Mouse (Mus musculus): ENCODE measurements around the gene Acoxl. TPM values are rescaled to one million over a fixed set of nuclear protein-coding genes. Genes with fewer than 3 reads are reported as not detected.

The Acoxl gene
- 0.31 and 0.39 TPM in 2 replicates for polyA plus RNA-seq (2014; fragmentation: Nextera tagmentation; extraction: Ambion mirVana)

DNA sequence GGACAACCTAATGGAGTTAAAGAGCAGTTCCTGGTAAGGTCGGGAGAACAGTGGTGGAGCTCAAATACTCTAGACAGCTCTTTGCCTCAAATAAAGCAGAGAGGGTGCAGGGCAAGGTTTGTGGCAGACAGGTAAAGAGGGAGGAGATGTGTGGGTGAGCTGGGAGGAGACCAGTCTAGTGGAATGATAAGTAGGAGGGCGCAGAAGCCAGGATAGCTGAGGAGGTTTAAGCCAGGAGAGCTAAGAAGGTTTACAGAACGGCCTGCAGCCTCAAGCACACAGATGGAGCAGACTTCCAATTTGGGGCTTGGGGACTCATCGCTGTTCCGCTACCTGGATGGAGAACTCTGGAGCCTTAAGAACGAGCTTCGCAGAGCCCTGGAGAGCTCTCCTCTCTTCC lies at the start of gene Acoxl:
Gene Acoxl, plus strand, starts transcription at position 301 of the 400 bp plus-strand sequence.
- Histone ChIP-seq H3K27ac (replicated peaks; ENCODE audit: low read depth, low read length) (no peak within 1 kb of the TSS), H3K4me2 (ENCODE audit: low read depth, low read length) (no peak within 1 kb of the TSS), H3K36me3 (replicated peaks; ENCODE audit: control insufficient read depth, insufficient read depth, low read depth, low read length) (no peaks in the 10 kb centered on the region), H3K27me3 (ENCODE audit: control insufficient read depth, insufficient read depth, low read length) (peaks cover 13% of the 10 kb centered on the region), H3K4me3 (ENCODE audit: low read depth, low read length) (no peak within 1 kb of the TSS), H3K4me1 (ENCODE audit: control insufficient read depth, insufficient read depth, low read length) (no peaks in the 10 kb centered on the region), H3K9me3 (replicated peaks; ENCODE audit: control insufficient read depth, low read length) (no peaks in the 10 kb centered on the region), H3K9ac (replicated peaks; ENCODE audit: low read length) (no peak within 1 kb of the TSS)
- DNase-seq (ENCODE audit: low spot score) (no peak), ATAC-seq (replicated peaks; ENCODE audit: insufficient number of reproducible peaks, low FRiP score, low TSS enrichment, low read depth) (no peak)
- WGBS = 76% methylated on average over 7 of the region's 7 CpGs

DNA sequence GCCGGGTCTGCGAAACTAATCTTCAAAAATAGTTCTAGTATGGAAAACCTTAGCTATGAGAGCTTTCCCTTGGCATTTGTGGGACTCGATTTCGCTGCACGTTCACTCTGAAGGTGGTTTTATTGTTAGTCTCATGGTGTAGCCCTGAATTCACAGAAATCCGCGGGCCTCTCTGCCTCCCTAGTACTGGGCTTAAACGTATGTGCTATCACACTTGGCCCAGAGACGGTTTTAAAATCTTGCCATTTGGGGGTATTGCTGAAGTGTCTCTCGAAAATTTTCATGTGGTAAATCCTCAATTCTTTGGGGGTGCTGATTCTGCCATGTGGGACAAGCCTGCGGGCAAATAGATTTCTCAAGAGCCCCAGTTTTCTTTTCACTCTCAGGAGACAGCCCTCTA lies 49.5 kb upstream of the Acoxl start:
- peaks cover 2% of the 10 kb centered on the region for H3K4me1 ChIP-seq (ENCODE audit: control insufficient read depth, insufficient read depth, low read length)
- no peak for ATAC-seq (replicated peaks; ENCODE audit: insufficient number of reproducible peaks, low FRiP score, low TSS enrichment, low read depth)
- WGBS = 5% methylated on average over 11 of the region's 11 CpGs
- no peak overlapping the region; the same call in 1 of the 2 replicates for H3K27ac ChIP-seq (replicated peaks; ENCODE audit: low read depth, low read length)
- peak overlapping the region; percentile 68 for H3K4me3 ChIP-seq (ENCODE audit: low read depth, low read length)
- peak overlapping the region; percentile 65 for H3K4me2 ChIP-seq (ENCODE audit: low read depth, low read length)
- no peaks in the 10 kb centered on the region for H3K36me3 ChIP-seq (replicated peaks; ENCODE audit: control insufficient read depth, insufficient read depth, low read depth, low read length)
- H3K27me3 ChIP-seq (ENCODE audit: control insufficient read depth, insufficient read depth, low read length) = no peaks in the 10 kb centered on the region
- peak overlapping the region; percentile 90 for H3K9ac ChIP-seq (replicated peaks; ENCODE audit: low read length)
- peak; percentile 18 for DNase-seq (ENCODE audit: low spot score)
- H3K9me3 ChIP-seq (replicated peaks; ENCODE audit: control insufficient read depth, low read length) = no peaks in the 10 kb centered on the region

DNA sequence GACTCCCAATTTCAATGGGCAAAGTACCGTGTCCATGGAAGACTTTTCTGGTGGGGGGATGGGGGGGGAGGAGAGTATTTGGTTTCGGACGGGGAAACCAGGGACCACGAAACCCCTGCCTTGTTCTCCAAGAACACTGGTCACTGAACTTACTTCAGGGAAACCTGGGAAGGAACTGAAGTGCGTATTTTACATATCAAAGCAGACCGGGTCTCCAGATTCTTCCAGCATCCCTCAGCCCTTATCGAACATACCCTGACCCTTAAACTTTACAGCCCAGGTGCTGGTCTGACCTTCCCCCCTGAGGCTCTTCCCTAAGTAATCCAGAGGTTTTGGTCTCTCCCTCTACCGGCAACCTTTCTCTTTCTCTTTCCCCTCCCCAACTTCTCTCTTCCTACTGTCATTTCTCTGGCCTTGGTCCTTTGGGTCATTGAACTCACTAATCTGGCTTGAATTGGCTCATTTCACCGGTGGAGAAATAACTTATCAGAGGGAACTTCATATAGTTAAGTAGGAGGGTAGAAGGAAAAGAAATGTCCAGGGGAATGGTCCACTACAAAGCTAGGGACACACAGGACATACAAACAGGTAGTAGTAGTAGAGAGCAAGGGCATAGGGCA lies 48.9 kb upstream of the Acoxl start:
- H3K9me3 ChIP-seq (replicated peaks; ENCODE audit: control insufficient read depth, low read length) = no peaks in the 10 kb centered on the region
- no peak overlapping the region for H3K4me2 ChIP-seq (ENCODE audit: low read depth, low read length)
- no peak overlapping the region for H3K4me3 ChIP-seq (ENCODE audit: low read depth, low read length)
- no peak overlapping the region for H3K27ac ChIP-seq (replicated peaks; ENCODE audit: low read depth, low read length)
- H3K36me3 ChIP-seq (replicated peaks; ENCODE audit: control insufficient read depth, insufficient read depth, low read depth, low read length) = no peaks in the 10 kb centered on the region
- peaks cover 2% of the 10 kb centered on the region for H3K4me1 ChIP-seq (ENCODE audit: control insufficient read depth, insufficient read depth, low read length)
- no peak for DNase-seq (ENCODE audit: low spot score)
- no peak for ATAC-seq (replicated peaks; ENCODE audit: insufficient number of reproducible peaks, low FRiP score, low TSS enrichment, low read depth)
- 16% methylated on average over 9 of the region's 9 CpGs for WGBS
- H3K9ac ChIP-seq (replicated peaks; ENCODE audit: low read length) = no peak overlapping the region
- H3K27me3 ChIP-seq (ENCODE audit: control insufficient read depth, insufficient read depth, low read length) = no peaks in the 10 kb centered on the region

DNA sequence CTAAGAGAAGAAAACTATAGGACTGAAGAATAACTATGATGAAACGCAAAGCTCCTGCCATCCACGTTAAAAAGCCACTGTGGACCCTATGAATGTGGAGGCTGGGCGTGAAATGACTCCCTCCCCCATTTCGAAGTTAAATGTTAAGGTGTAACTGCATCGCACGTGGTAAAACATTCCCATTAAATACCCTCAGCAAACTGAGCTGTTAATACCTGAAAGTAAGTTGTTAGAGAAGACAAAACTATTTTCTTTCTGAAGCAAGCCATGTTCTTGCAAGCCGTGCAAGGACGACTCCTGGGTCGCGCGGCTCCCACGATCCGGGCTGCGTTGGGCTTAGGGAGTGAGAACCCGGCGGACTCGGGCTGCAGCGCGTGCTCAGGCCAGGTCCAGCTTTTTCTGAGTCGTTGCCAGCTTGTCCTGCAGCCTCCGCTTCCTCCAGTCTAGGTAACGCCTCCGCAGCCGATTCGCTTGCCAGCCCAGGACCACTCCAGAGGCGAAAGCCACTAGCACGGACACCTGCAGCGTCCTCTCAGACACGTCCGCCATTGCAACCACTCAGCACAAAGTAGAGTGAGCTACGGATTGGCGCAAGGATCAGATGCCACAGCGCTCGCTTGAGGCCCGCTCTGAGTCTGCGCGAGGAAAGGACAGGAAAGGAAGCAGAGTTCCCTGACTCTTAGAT lies 46.6 kb upstream of the Acoxl start, which contains the start of gene Mtln:
Gene Mtln, minus strand, starts transcription at position 570 of the 685 bp plus-strand sequence.
- peak within 1 kb of the TSS; percentile 57 for H3K4me2 ChIP-seq (ENCODE audit: low read depth, low read length)
- ATAC-seq (replicated peaks; ENCODE audit: insufficient number of reproducible peaks, low FRiP score, low TSS enrichment, low read depth) = peak; percentile 95
- under 1% methylated on average over 37 of the region's 37 CpGs for WGBS

DNA sequence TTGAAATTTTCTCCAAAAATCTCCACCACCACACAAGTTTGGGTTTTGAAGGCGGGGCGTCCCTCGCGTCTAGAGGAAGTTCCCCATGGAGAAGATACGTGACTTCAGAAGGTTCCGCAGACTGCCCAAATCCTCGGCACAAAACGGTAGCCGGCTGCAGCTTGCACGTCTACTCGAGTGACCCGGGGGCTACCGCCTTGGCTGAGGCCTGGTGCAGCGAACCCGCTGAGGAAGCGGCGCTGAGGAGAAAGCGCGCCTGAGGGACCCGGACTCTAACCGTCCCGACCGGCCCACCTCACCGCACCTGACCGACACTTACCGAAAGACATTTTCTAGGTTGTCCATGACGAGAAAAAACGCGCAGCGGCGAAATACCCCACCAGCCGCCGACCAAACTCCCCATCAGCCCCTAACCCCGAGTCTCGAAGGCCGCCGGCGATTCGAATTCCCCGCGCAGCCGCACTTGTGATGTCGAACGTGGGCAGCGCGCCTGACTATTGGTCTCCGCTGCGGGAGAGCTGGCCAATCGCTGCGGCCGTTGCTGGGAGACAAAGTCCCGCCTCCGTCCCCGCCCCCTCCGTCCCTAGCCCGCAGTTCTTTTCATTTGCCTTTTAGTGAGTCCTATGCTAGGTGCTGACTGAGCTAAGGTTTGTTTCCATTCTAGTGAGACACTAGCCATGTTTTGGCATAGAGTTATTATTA lies 7.1 kb upstream of the Acoxl start, which contains the start of gene Bub1:
Gene Bub1, minus strand, starts transcription at position 465 of the 702 bp plus-strand sequence.
- no peaks in the 10 kb centered on the region for H3K4me1 ChIP-seq (ENCODE audit: control insufficient read depth, insufficient read depth, low read length)
- no peaks in the 10 kb centered on the region for H3K36me3 ChIP-seq (replicated peaks; ENCODE audit: control insufficient read depth, insufficient read depth, low read depth, low read length)
- no peaks in the 10 kb centered on the region for H3K27me3 ChIP-seq (ENCODE audit: control insufficient read depth, insufficient read depth, low read length)
- H3K4me2 ChIP-seq (ENCODE audit: low read depth, low read length) = peak within 1 kb of the TSS; percentile 35
- H3K9me3 ChIP-seq (replicated peaks; ENCODE audit: control insufficient read depth, low read length) = no peaks in the 10 kb centered on the region
- peak within 1 kb of the TSS; percentile 74 for H3K9ac ChIP-seq (replicated peaks; ENCODE audit: low read length)
- ATAC-seq (replicated peaks; ENCODE audit: insufficient number of reproducible peaks, low FRiP score, low TSS enrichment, low read depth) (peak; percentile 93), DNase-seq (ENCODE audit: low spot score) (peak; percentile 96)
- H3K27ac ChIP-seq (replicated peaks; ENCODE audit: low read depth, low read length) = no peak within 1 kb of the TSS
- under 1% methylated on average over 56 of the region's 56 CpGs for WGBS
- peak within 1 kb of the TSS; percentile 83 for H3K4me3 ChIP-seq (ENCODE audit: low read depth, low read length)

More for the DNA sequence above, 46.6 kb upstream of the Acoxl start, which contains the start of gene Mtln:
- no peaks in the 10 kb centered on the region for H3K27me3 ChIP-seq (ENCODE audit: control insufficient read depth, insufficient read depth, low read length)
- no peaks in the 10 kb centered on the region for H3K9me3 ChIP-seq (replicated peaks; ENCODE audit: control insufficient read depth, low read length)
- DNase-seq (ENCODE audit: low spot score) = peak; percentile 92
- H3K9ac ChIP-seq (replicated peaks; ENCODE audit: low read length) = peak within 1 kb of the TSS; percentile 82
- no peaks in the 10 kb centered on the region for H3K36me3 ChIP-seq (replicated peaks; ENCODE audit: control insufficient read depth, insufficient read depth, low read depth, low read length)
- H3K4me1 ChIP-seq (ENCODE audit: control insufficient read depth, insufficient read depth, low read length) = peaks cover 2% of the 10 kb centered on the region
- H3K27ac ChIP-seq (replicated peaks; ENCODE audit: low read depth, low read length) = peak within 1 kb of the TSS; percentile 47; the same call in 1 of the 2 replicates
- peak within 1 kb of the TSS; percentile 80 for H3K4me3 ChIP-seq (ENCODE audit: low read depth, low read length)

DNA sequence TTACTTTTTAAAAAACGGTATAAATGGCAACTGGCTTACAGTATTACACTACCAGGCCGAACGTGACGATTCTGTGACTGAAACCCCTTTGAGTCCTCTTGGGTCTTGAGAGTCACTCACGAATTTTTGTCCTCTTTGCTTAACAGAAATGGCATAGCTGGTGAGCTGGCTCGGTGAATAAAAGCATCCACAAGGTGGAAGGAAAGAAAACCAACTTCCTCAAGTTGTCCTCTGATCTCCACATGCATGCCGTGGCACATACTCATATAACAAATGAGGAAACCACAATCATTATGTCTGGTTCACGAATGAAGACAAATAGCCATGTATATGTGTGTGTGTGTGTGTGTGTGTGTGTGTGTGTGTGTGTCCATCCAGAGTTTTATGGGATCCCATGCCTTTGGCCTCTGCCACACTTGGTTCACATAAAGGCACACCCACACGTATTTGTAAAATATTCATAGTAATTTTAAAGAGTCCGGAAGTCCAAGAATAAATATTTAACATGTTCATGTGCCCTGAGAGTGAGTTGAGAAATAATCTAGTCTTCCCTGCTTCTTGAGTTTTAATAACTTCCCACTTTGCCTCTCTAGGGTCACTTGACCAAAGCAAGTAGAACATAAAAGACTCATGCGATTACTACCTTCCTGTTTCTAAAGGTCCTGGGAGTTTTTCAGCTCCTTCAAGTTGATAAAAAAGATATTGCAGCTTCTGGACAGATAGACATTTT lies 6.4 kb upstream of the Acoxl start:
- H3K9me3 ChIP-seq (replicated peaks; ENCODE audit: control insufficient read depth, low read length) = no peaks in the 10 kb centered on the region
- H3K4me1 ChIP-seq (ENCODE audit: control insufficient read depth, insufficient read depth, low read length) = no peaks in the 10 kb centered on the region
- DNase-seq (ENCODE audit: low spot score) (no peak), ATAC-seq (replicated peaks; ENCODE audit: insufficient number of reproducible peaks, low FRiP score, low TSS enrichment, low read depth) (0 out of 2 replicates have a peak, but pooled peaks have one; percentile 10)
- no peak overlapping the region for H3K27ac ChIP-seq (replicated peaks; ENCODE audit: low read depth, low read length)
- H3K27me3 ChIP-seq (ENCODE audit: control insufficient read depth, insufficient read depth, low read length) = no peaks in the 10 kb centered on the region
- WGBS = 40% methylated on average over 11 of the region's 11 CpGs
- H3K9ac ChIP-seq (replicated peaks; ENCODE audit: low read length) = peak overlapping the region; percentile 74
- no peaks in the 10 kb centered on the region for H3K36me3 ChIP-seq (replicated peaks; ENCODE audit: control insufficient read depth, insufficient read depth, low read depth, low read length)
- peak overlapping the region; percentile 35 for H3K4me2 ChIP-seq (ENCODE audit: low read depth, low read length)
- H3K4me3 ChIP-seq (ENCODE audit: low read depth, low read length) = peak overlapping the region; percentile 83

DNA sequence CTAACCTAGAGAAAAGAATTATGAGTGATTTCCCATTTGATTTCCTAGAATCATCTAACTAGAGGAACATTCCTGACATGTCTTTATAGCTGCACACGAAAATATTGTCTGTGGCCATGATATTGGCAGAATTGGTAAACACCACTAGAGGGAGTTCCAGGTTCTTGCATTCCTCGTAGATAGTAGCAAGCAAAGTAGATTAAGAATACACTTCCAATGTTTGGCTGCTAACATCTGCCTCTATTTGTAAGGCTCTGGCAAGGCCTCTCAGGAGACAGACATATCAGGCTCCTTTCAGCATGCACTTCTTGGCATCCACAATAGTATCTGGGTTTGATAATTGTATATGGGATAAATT lies 5.9 kb upstream of the Acoxl start:
- peak; percentile 71 for DNase-seq (ENCODE audit: low spot score)

More for the DNA sequence above, 5.9 kb upstream of the Acoxl start:
- Histone ChIP-seq H3K4me3 (ENCODE audit: low read depth, low read length) (no peak overlapping the region), H3K9me3 (replicated peaks; ENCODE audit: control insufficient read depth, low read length) (no peaks in the 10 kb centered on the region), H3K27me3 (ENCODE audit: control insufficient read depth, insufficient read depth, low read length) (no peaks in the 10 kb centered on the region; the same call in 1 of the 2 replicates), H3K36me3 (replicated peaks; ENCODE audit: control insufficient read depth, insufficient read depth, low read depth, low read length) (no peaks in the 10 kb centered on the region), H3K27ac (replicated peaks; ENCODE audit: low read depth, low read length) (no peak overlapping the region), H3K4me2 (ENCODE audit: low read depth, low read length) (no peak overlapping the region), H3K9ac (replicated peaks; ENCODE audit: low read length) (no peak overlapping the region), H3K4me1 (ENCODE audit: control insufficient read depth, insufficient read depth, low read length) (no peaks in the 10 kb centered on the region)
- ATAC-seq (replicated peaks; ENCODE audit: insufficient number of reproducible peaks, low FRiP score, low TSS enrichment, low read depth) = no peak
- 19% methylated on average over 2 of the region's 2 CpGs for WGBS
